In genomic region chr12:28055518-28056280, GRCm38 (mm10) we compare ENCODE assay signal across 7 mouse cellular contexts.
DNase-seq lines count a peak whose midpoint lies in the region; ATAC-seq lines count a peak whose summit lies in the region.

No protein-coding gene starts in this region.

- H3K27me3 ChIP-seq in forebrain, embryonic 12.5 days: no peaks in the 10 kb centered on the region
- H3K27me3 ChIP-seq in intestine, embryonic 16.5 days (replicated peaks; ENCODE audit: control insufficient read depth, insufficient read depth, low read length): no peaks in the 10 kb centered on the region

- H3K4me2 ChIP-seq in forebrain, embryonic 12.5 days: no peak overlapping the region
- no peak overlapping the region for H3K4me2 ChIP-seq in intestine, embryonic 16.5 days (ENCODE audit: low read depth, low read length)

- 24% methylated on average over 4 of the region's 4 CpGs for WGBS in forebrain, embryonic 12.5 days
- 58% methylated on average over 4 of the region's 4 CpGs for WGBS in intestine, embryonic 16.5 days

- DNase-seq in lung, postnatal 10 days: peak; percentile 15
- DNase-seq in lung, postnatal 25 days (ENCODE audit: low spot score): no peak
- DNase-seq in layer of hippocampus, adult 9-11 months: peak; percentile 72
- peak; percentile 30 for DNase-seq in retina, postnatal 7 days (ENCODE audit: low read depth, low spot score)
- DNase-seq in spleen, postnatal 4 days (ENCODE audit: low spot score in 2 of 2): no peak

- peak; percentile 95 for ATAC-seq in forebrain, embryonic 12.5 days (ENCODE audit: low FRiP score)
- ATAC-seq in intestine, embryonic 16.5 days: no peak

- H3K9me3 ChIP-seq in forebrain, embryonic 12.5 days: no peaks in the 10 kb centered on the region
- H3K9me3 ChIP-seq in intestine, embryonic 16.5 days (ENCODE audit: control insufficient read depth, low read length): no peaks in the 10 kb centered on the region

- no peak overlapping the region for H3K4me3 ChIP-seq in forebrain, embryonic 12.5 days (replicated peaks)
- H3K4me3 ChIP-seq in intestine, embryonic 16.5 days (ENCODE audit: low read length): no peak overlapping the region

- peaks cover 15% of the 10 kb centered on the region for H3K4me1 ChIP-seq in forebrain, embryonic 12.5 days
- no peaks in the 10 kb centered on the region for H3K4me1 ChIP-seq in intestine, embryonic 16.5 days (ENCODE audit: control insufficient read depth, insufficient read depth, low read length)

- no peaks in the 10 kb centered on the region for H3K36me3 ChIP-seq in forebrain, embryonic 12.5 days (replicated peaks)
- H3K36me3 ChIP-seq in intestine, embryonic 16.5 days (ENCODE audit: control insufficient read depth, insufficient read depth, low read length): no peaks in the 10 kb centered on the region

- H3K9ac ChIP-seq in forebrain, embryonic 12.5 days: no peak overlapping the region
- H3K9ac ChIP-seq in intestine, embryonic 16.5 days (ENCODE audit: low read depth, low read length): no peak overlapping the region

- peak overlapping the region; percentile 75 for H3K27ac ChIP-seq in forebrain, embryonic 12.5 days
- H3K27ac ChIP-seq in intestine, embryonic 16.5 days (ENCODE audit: low read length): no peak overlapping the region

Comparison
In these comparisons a context has a peak if more than half of its experiments do, and no peak if none do; other contexts are left out.
1. DNase-seq: peak in lung, postnatal 10 days (single experiment), layer of hippocampus, adult 9-11 months (single experiment) and retina, postnatal 7 days (single experiment); none in lung, postnatal 25 days (single experiment) and spleen, postnatal 4 days (0 of 2).